Mouse (Mus musculus) right cerebral cortex, postnatal 14 days (tissue): Measurements from ENCODE around the gene Exoc3.

Experiments
- DNase-seq: peaks from one replicate; pipeline ENCODE4 v3.0.0; 2022

Gene Exoc3

DNA sequence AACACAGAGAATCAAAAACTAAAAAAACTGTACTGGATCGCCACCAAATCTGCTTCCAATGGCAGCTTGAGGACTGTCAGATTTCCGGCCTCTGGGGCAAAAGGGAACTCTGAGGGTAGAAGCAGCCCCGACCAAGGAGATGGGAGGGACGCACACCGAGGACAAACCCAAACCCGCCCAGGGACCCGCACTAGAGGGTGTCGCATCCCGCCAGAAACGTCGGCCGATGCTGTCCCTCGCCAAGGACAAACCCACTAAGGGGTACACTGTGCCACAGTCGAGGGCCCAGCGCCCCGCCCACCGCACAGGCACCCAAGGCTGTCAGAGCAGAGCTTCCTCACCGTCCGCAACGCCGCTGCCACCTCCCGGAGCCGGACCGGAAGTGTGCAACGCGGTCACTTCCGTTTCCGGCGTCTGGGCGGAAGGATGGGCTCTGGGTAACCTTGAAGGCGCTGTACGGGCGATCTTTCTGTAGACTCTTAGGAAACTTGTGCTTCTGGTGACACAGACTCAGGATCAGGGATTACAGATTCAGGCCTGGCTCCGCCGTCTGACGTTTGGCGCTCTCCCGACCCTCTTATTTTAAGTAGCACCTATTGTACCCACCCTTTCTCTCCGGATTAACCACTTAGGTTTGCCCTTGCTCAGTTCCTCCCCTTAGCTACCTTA, at the start of gene Exoc3:
Gene Exoc3, minus strand, starts transcription at position 416 of the 669 bp plus-strand sequence.
- peak; percentile 90 for DNase-seq

DNA sequence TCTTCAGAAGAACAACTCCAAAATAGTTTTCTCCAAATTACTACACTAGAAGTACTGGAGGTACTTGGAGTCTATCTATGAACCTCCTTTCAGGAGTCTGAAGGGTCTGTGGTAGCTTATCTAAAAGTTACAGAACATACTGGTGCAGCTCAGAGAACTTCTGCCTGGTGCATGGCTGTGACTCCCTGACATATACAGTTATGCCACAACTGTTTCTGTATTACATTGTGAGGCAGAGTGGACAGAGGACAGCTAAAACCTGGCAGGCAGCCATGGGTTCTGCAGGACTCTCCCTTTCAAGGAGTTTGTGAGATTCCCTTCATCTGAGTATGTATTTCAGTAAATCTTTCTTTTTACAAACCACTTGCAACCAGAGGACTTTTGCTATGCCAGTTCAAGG, 38.0 kb upstream of the Exoc3 start:
- DNase-seq = no peak

DNA sequence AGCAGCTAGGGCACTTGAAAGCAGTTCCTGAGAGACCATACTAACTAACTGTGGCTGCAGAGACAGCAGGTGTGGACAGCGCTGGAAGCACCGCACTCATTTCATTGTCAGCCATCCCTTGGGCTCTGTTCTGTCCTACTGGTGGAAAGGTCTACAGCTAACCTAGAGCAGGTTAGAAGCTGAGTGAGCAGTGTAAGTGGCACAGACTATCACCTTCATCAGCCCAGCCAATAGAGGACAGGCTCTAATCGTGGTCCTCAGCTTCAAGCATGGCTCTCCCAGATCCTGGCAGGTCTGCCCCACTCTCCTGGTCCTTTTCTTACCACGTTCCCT, 37.3 kb upstream of the Exoc3 start:
- DNase-seq = no peak

DNA sequence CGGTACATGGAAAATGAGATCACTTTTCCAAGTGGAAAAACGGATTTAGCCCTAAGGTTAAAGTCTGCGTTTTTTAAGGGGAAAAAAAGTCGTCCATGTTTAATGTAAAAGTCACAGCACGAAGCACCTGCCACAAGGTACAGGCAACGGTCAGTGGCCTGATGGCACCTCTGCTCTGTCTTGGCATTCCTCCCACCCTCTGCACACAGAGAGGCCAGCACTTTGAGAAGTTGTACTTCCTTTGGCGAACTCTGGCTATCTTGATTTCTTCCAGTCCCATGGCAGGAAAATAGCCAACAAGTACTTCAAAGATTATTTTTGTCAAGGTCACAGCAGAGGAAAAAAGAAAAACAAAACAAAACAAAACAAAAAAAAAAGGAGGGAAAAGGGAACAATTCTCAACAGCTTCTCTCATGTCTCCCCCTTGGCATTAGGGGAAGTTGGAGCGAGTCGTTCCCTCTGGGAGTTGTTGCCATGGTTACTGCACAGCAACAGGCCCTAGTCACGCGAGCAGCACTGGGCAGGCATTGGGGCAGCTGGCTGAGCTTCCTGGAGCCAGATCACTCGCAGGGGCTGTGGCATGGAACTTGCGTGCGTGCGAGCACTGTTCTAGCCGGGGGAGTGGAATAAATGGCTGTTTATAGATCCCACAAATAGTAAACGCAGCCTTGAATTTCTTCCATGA, 36.8 kb upstream of the Exoc3 start:
- DNase-seq = peak; percentile 65

DNA sequence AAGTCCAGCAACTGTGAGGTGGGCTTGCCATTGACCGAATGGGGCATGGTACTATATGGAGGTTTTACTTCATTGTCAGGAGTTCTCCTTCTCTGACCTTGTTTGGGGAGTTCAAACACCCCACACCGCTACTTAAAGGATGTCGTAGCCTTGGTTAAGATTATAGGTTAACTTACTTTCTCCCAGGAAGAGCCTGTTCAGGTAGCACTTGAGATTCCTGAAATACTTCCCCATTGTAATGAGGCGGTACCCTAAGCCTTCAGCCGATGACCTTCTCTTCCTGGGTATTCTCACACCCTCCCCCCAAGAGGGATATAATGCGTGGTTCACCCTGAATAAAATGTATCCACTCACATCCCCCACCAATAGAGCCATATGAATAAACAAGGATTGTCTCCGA, 29.0 kb upstream of the Exoc3 start:
- no peak for DNase-seq

DNA sequence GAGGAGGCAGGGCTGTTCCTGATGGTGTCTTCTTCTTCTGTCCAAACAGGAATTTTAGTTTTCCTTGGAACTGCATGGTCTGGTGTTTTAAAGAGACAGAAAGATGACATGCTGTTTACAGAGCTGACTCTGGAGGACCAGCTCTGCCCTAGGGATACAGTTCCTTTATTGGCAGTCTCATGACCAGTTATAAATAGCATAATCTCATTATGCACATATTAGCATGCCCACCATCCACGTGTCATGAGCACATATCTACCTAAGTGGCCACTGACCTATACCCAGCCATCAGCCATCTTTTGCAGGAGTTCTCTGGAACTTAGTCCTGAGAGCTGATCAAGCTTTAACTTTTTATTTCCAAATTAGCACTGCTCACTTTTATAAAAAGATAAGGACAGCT, 12.1 kb upstream of the Exoc3 start:
- DNase-seq = no peak

DNA sequence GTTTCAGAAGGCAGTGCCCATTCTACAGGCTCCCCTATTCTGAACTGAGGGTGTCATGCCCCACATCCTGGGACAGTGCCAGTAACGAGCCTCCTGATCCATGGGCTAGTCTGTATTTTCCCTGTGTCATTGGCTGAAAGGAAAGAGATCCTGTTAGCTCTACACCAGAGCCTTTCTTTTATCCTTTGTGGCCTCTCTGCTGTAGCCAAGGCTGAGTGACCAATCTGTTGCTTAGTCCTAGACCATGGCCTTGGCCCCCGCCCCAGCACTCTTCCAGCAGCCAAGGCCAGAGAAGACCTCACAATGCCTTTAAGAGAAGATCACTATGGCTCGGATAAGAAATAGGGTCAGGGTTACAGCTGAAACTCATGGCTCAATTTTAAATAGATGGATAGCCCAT, 9.9 kb upstream of the Exoc3 start:
- no peak for DNase-seq

DNA sequence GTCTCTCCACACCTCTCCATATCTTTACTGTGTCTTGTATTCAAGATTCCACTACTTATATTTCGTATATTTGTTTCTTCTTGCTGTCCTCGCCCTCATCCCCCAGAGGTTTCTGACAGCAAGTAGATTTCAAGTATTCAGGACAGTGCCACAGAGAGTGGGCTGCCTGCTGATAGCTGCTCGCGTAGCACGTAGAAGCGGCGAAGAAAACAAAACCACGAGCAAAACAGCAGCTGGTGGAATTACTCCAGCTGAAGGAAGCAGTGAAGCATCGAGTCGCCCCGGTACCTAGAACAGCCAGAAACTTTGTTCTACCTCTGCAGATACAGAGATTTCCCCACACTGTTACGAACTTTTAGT, 434 bp upstream of the Exoc3 start:
- no peak for DNase-seq

DNA sequence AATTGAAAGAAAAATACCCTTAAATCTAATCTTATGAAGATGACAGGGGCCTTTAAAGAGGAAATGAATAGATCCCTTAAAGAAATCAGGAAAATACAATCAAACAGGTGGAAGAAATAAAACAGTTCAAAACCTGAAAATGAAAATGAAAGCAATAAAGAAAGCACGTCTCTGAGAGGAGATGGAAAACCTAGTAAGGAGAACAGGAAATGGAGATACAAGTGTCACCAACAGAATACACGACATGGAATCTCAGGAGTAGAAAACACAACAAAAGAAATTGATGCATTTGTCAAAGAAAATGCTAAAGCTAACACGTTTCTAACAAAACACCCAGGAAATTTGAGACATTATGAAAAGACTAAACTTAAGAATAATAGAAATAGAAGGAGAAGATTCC, 12.1 kb downstream of the Exoc3 start:
- DNase-seq = no peak

DNA sequence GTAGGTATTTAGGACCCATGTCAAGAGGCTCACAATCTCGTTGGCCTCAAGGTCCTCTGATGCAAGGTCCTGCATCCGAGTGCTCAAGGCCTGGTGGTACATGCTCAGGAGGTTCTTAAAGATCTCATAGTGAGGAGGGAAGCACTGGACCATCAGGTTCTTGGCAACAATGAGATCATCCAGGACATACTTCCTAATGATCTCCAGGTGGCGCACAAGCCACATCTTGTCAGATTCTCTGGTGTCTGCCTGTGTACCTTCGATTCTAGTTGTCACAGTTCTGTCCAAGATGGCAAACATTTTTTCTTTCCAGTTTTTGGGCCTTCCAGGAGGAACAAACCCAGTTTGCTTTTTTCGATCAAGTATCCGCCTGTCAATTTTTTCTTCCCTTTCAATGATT, 15.9 kb downstream of the Exoc3 start:
- no peak for DNase-seq

DNA sequence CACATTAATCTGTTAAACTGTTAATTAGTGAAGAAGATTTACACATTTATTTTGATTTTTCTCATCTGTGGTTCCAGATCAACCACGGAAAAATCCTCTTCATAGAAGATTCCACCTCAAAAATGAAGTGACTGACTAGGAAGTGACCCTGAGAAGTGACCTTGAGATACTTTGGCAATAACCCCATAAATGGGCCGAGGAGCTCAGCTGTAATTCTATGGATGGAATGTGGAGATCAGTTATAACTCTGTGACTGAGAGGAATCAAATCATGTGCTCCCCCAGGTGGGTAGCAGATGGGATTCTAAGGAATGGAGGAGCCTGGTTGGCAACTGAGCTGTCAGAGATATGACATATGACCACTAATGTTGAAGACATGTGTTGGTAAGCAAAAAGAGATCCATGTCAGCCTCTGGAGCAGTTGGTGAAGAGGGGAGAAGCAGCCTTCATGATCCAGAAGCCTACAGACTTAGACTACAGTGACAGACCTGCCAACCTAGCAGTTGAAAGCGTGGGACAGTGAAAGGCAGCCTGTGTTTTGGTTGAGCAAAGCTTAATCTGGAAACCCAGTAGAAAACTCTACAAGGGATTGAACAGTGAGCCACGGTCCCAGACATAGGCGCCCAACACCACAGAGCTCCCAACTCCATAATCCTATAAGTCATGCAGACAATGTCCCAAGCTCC, 25.4 kb downstream of the Exoc3 start:
- no peak for DNase-seq

DNA sequence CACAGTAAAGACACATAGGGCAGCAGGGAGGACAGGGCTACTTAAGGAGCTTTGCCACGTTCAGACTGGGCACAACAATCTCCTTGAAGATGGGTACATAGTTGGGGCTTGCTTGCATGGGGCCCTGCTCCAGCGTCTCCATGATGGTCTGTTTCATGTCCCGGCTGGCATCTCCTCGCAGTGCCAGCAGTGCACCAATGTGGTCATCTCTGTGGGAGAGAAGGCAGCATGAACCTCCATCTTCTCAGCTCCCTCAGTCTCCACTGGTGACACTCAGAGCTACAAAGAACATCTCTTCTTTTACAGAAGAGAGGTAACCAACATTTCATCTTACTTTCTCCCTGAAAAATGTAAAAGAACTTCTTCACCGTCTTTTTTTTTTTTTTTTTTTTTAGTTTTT, 36.5 kb downstream of the Exoc3 start:
- DNase-seq = no peak

DNA sequence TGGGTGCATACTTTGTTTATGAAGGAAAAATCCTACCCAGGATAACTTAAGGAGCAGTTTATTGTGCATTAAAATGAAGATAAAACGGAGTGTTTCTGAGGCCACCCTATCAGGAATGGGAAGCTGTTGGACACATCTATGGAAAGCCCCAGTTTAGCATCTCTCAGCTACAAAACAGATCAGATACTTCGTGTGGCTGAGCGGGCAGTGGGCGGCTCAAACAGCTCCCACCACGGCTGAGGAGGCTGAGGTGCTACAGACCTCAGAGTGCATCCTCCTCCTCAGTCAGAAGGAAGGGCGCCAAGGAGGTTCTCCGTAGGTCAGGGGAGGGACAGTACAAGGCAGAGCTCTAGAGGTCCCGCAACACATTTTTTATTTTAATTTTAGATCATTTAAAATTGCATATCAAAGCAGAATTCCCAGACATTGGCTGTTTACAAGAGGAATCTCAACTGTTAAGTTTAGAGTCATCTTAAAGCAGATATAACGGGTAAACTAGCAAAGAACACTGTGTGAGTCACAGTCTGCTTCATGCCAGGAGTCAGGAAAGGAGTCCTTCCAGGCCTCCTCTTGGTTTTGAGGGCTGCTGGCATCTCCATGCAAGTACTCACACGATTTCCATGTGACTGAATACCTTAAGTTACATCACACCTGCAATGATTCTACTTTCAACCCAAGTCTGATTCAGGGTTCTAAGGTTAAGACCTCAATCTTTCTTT, 38.9 kb downstream of the Exoc3 start:
- no peak for DNase-seq

DNA sequence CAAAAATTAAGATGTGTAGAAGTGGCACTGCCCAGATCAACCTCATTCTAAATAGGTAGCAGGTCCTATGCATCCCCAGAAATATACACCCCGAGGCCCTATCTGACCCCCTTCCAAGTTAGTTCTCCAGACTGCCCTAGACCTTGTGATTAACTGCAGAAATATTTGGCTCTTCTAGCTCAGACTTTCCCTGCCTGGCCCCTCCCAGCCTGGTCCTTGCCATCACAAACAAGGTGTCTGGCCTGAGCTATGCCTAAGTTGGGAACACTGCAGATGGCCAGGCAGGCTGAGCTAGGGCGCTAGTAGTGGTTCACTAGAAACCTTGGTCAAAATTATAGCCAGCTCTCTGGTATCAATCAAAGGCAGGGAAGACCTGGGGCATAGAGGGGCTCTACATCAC, 41.0 kb downstream of the Exoc3 start:
- DNase-seq = no peak

DNA sequence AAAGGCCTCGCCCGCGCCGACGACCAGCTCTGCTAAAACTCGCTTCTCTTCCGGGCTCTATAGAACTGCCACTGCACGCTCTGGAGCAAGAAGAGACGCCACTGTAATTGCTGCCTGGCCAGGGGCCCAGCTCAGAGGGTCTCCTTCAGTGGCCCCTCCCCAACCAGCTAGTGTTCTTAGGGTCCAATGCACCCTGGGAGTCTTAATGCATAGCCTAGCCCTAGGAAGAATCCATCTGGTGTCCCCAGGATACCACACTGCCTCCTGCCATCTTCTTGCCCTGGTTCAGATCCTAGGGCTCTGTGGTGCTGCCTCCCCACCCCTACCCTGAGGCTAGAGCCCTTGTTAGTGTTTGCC, 41.5 kb downstream of the Exoc3 start:
- DNase-seq = no peak

DNA sequence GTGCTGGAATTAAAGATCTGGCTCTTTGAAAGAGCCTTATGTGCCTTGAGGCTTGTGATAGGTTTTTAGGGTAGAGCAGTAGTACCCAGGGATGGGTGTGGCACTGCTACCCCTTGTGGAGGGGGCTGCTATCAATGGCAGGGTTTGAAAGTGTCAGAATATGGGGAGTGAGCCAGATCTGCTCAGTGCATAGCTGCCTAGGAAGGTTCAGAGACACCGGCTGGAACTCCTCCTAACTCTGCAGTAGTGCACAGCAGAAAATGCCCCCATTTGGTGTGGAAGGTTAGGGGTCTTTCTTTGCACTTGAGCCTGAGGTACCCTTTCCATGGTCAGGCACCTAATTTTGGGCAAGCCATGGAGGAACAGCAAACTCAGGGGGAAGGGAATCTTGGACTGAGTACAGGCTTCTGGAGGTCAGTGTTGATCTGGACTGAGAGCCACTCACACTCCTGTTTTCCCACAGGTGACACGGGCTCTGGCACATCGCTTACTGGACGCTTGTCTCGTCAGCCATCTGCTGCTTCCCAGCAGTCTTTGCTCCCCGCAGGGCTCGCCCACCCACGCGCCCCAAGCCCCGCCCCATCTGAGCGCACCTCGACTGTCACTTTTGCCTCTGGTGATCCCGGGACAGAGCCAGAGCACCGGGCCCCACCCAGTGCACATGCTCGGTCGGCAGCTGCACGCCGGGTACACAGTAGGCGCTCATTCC, 42.0 kb downstream of the Exoc3 start:
- peak; percentile 59 for DNase-seq

DNA sequence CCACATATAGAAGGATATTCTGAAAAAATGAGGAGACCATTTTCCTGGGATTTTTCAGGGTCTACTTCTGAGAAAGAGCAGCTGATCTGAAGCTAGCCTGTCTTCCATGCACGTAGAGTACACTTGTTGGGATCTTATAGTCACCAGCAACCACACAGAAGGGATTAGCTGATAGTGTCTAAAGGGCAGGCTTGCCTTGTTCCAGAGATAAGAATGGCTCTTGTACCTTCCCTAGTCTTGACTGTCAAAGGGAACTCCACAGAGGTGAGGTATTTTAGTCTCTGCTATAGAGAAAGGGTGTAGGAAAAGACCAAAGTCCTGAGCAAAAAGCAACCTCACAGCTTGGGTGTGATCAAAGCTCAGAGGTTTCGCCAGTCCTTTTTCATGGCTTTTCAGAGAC, 61.2 kb downstream of the Exoc3 start:
- no peak for DNase-seq

DNA sequence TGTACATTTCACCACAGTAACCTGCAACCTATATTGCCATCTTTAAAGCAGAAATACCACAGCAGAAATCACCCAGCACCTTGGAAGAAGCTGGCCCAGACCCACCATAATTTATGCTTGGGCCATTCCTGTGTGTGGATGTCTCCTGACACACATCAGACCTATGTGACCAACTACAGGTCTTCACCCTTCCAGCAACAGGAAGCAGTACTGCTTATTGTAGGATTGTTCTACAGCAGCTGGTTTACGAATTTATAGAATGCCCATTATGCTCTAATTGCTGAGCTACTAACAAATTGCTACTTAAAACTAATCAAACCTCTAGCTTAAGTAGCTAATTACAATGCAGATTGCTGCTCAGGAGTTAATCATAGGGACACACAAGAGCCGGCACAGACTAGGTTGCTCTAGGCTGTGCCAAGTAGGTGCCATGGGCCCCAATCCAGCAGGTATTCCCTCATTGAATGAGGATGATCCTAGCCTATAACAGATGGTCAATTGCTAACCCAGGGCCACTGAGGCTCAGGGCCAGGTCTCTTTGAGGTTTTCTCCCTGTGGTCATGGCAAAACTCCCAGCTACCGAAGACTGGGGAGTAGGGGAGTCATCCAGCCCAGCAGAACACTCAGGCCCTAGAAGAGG, 62.4 kb downstream of the Exoc3 start:
- no peak for DNase-seq

DNA sequence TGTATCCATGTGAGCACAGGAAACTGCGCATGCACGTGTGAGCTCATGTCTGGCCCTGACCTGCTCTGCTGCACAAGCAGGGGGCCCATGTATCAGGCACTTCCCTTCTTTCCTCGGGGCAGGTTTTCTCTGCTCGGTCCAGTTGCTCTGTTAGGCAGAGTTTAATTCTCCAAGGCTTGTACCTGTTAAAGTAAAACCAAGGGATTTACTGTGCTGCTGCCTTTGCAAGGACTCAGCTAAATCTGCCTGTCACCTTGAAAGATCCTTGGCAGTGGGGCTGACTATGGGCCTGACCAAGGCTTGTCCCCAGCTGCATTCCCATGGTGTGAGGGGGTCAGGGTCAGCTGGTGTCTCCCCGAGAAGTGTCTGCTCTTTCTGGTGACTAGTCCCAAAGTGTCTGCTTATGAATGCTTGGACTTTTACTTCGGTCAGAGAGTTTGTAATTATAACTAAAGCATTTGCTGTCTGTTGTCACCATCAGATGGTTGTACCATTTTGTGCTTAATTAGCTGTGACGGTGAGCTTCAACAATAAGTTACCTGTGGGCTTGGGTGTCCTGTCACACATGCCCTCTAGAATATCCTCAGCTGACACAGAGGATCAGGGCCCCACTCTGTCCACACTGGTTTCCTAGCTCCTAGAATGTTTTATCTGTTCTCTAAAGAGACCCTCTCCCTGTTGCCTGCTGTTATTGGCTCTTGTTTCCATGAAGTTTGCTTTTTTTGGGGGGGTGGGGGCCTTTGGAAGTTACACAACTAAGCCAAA, 64.2 kb downstream of the Exoc3 start:
- DNase-seq = no peak

DNA sequence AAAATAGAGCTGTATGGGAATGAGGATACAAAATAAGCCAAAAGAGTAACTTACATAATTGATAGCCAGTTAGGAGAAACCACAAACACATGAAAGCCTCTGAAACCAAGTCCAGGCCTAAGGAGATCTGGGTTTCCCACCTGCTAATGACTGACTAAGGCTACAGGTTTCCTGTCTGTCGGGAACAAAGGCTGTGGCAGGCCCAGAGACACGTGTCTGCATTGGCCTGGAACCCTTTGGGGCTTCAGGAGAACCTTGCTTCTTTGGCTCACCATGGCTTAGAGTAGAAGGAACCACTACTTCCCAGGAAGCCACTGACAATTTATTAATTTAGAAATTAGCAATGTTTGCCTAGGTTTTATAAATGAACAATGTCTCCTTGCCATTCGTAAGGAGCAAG, 65.2 kb downstream of the Exoc3 start:
- DNase-seq = no peak

DNA sequence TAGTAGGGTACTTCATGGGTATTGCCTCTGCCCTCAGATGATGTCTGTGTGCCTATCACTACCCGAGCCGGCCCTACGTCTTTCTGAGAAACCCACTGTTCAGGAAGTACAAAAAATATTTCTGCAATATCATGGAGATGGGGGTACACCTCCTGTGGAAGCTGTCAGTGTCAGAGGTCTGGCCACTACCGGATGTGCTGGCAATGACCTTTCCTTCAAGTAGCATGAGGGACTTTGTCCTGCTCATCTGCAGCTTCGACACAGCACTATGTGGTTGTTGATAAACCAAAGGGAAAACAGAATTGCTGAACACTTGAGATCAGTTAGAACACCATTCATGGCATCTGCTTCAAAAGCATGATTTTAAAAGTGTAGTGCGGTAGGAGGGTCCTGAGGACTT, 67.7 kb downstream of the Exoc3 start:
- no peak for DNase-seq
